Comparison of ENCODE assay signal across 8 mouse cellular contexts in genomic region chr13:58358629-58359303, GRCm38 (mm10). TPM values are rescaled to one million over a fixed set of nuclear protein-coding genes. Genes with fewer than 3 reads are reported as not detected.
DNase-seq lines count a peak whose midpoint lies in the region; ATAC-seq and TF ChIP-seq lines count a peak whose summit lies in the region.

TSS of gene Kif27 (minus strand) at chr13:58359122.

- H3K4me1 ChIP-seq in forebrain, embryonic 16.5 days (replicated peaks; ENCODE audit: control insufficient read depth, insufficient read depth, low read length) = no peaks in the 10 kb centered on the region
- no peaks in the 10 kb centered on the region for H3K4me1 ChIP-seq in lung, embryonic 14.5 days (ENCODE audit: insufficient read depth)
- 0 out of 2 replicates have a peak, but pooled peaks cover 3% of the 10 kb centered on the region for H3K4me1 ChIP-seq in olfactory bulb, adult 2 months (ENCODE audit: control insufficient read depth, insufficient read depth, low read length)

- no peak for TF ChIP-seq POLR2A in olfactory bulb, adult 2 months (IDR thresholded peaks at IDR 0.05; ENCODE audit: insufficient read depth, low read depth, low read length)

- H3K4me2 ChIP-seq in forebrain, embryonic 16.5 days (ENCODE audit: low read length) = peak within 1 kb of the TSS; percentile 87
- peak within 1 kb of the TSS; percentile 94 for H3K4me2 ChIP-seq in lung, embryonic 14.5 days

- under 1% methylated on average over 65 of the region's 85 CpGs for WGBS in forebrain, embryonic 16.5 days
- WGBS in lung, embryonic 14.5 days = under 1% methylated on average over 72 of the region's 85 CpGs
- WGBS in olfactory bulb, adult 2 months = under 1% methylated on average over 84 of the region's 85 CpGs

- H3K36me3 ChIP-seq in forebrain, embryonic 16.5 days (ENCODE audit: control insufficient read depth, insufficient read depth) = no peaks in the 10 kb centered on the region
- no peaks in the 10 kb centered on the region for H3K36me3 ChIP-seq in lung, embryonic 14.5 days (ENCODE audit: insufficient read depth)

- peak within 1 kb of the TSS; percentile 73 for H3K4me3 ChIP-seq in forebrain, embryonic 16.5 days (replicated peaks; ENCODE audit: low read length)
- peak within 1 kb of the TSS; percentile 54 for H3K4me3 ChIP-seq in layer of hippocampus, adult 2 months
- H3K4me3 ChIP-seq in lung, embryonic 14.5 days (ENCODE audit: low read depth, low read length) = peak within 1 kb of the TSS; percentile 66
- peak within 1 kb of the TSS; percentile 56 for H3K4me3 ChIP-seq in olfactory bulb, adult 2 months (ENCODE audit: insufficient read depth, low read depth, low read length)

- H3K9me3 ChIP-seq in forebrain, embryonic 16.5 days (ENCODE audit: control insufficient read depth, low read length) = no peaks in the 10 kb centered on the region
- H3K9me3 ChIP-seq in lung, embryonic 14.5 days (ENCODE audit: low read depth, low read length) = no peaks in the 10 kb centered on the region

- no peak within 1 kb of the TSS for H3K27ac ChIP-seq in forebrain, embryonic 16.5 days (ENCODE audit: low read length)
- H3K27ac ChIP-seq in layer of hippocampus, adult 2 months = no peak within 1 kb of the TSS
- H3K27ac ChIP-seq in lung, embryonic 14.5 days (ENCODE audit: low read depth) = no peak within 1 kb of the TSS; the same call in 1 of the 2 replicates
- no peak within 1 kb of the TSS for H3K27ac ChIP-seq in olfactory bulb, adult 2 months (ENCODE audit: insufficient read depth, low read depth, low read length)

- peak within 1 kb of the TSS; percentile 76 for H3K9ac ChIP-seq in forebrain, embryonic 16.5 days (replicated peaks; ENCODE audit: low read depth, low read length)
- peak within 1 kb of the TSS; percentile 60 for H3K9ac ChIP-seq in lung, embryonic 14.5 days

- ATAC-seq in forebrain, embryonic 16.5 days = peak; percentile 98
- ATAC-seq in lung, embryonic 14.5 days (ENCODE audit: insufficient read depth) = peak; percentile 99

- DNase-seq in MEL-GATA-1-ER (ENCODE audit: extremely low read depth, low read depth) = peak; percentile 83
- peak; percentile 69 to 72 for DNase-seq in cerebellum, adult 18-20 months
- peak; percentile 79 for DNase-seq in heart, postnatal 36 days
- DNase-seq in layer of hippocampus, adult 2 months (ENCODE audit: low spot score in 2 of 2) = peak; percentile 51 to 59
- DNase-seq in lung, embryonic 14.5 days = peak; percentile 92
- DNase-seq in thymus, adult 18-20 months = peak; percentile 73 to 82

- no peak for TF ChIP-seq CTCF in layer of hippocampus, adult 2 months (conservative IDR thresholded peaks at IDR 0.05)
- no peak for TF ChIP-seq CTCF in lung, embryonic 14.5 days (IDR thresholded peaks at IDR 0.05; ENCODE audit: low read depth)
- no peak for TF ChIP-seq CTCF in olfactory bulb, adult 2 months (IDR thresholded peaks at IDR 0.05; ENCODE audit: insufficient read depth, low read depth, low read length)

- intact Hi-C loops in heart, postnatal 36 days (cut with DNase I) = loop anchor here (5.0 kb wide), 1 partner anchor 44 kb away; the partner anchor contains the start of genes Hnrnpk and Rmi1

- H3K27me3 ChIP-seq in forebrain, embryonic 16.5 days (replicated peaks; ENCODE audit: control insufficient read depth, insufficient read depth, low read length) = no peaks in the 10 kb centered on the region
- H3K27me3 ChIP-seq in lung, embryonic 14.5 days (ENCODE audit: insufficient read depth, low read length) = no peaks in the 10 kb centered on the region

RNA-seq across cellular contexts. Expression of gene Kif27, which starts in this region (rescaled TPM):
- 0.93 and 1.4 TPM in 2 replicates for polyA plus RNA-seq in forebrain, embryonic 16.5 days (2015; fragmentation: Nextera tagmentation; extraction: Ambion mirVana)
- under 1 TPM; 0.06 to 0.08 TPM for total RNA-seq in heart, postnatal 36 days (2021)
- total RNA-seq in layer of hippocampus, adult 2 months (2021) = 1 to 10 TPM; 3.3 TPM
- polyA plus RNA-seq in lung, embryonic 14.5 days (2014; fragmentation: Nextera tagmentation; extraction: Ambion mirVana) = 0.61 and 0.82 TPM in 2 replicates
- polyA plus RNA-seq in olfactory bulb, adult 2 months (2012; ENCODE audit: insufficient read depth, insufficient read length, low replicate concordance, missing spikeins) = not detected in 2 replicates

Comparison
In these comparisons a context has a peak if more than half of its experiments do, and no peak if none do; other contexts are left out.
1. Peak in DNase-seq in heart, postnatal 36 days; RNA of the gene not detected or under 1 TPM.
2. Peak in DNase-seq, ATAC-seq, H3K4me3 ChIP-seq, H3K9ac ChIP-seq and H3K4me2 ChIP-seq in lung, embryonic 14.5 days; RNA of the gene not detected or under 1 TPM.